Mouse (Mus musculus) retina, adult 2 months (tissue): ENCODE measurements at regions not wholly inside any gene's neighbourhood (a gene's known extent, or its start where the extent isn't known, plus 50 kb on each side); places are given as distances from the start of the nearest gene placed in this dataset.

ENCODE experiments used
- DNase-seq: peaks from one replicate; pipeline ENCODE4 v3.0.0-alpha.2; 2012; ENCODE audit warnings: low read depth, low spot score

DNA sequence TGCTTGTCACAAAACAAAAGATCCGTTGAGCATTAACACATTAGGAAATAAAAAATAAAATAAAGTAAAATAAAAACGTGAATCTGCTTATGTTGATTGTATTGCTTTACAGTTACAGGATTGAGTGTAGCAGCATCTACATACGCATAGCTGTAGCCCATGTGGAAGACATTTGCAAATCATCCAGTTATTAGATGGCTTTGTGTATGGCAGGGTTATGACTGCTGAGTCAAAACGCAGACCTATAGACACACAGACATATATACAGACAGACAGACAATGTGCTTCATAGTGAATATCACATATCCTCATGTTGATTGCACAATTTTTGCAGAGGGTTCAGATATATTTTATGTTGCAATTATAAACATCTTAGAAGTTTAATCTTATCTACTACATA, 64.5 kb downstream of the Gm11146 start:
- DNase-seq = no peak

DNA sequence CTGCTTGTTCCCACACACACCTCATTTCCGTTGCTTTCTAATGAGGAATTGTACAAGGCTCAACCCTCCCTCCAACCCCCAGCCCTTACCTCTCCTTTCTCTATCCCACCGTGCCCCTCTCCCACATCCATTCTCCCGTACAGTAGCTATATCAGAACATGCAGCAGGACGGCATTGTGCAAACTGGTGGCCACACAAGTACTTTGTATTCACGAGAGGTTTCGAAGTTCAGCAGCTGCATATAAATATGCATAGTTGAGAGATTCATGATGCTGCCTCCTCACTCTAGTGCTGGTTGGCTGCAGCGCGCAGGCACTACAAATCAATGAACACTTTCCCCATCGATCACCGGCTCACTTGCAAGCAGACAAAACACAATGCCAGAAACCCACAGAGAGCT, 65.1 kb downstream of the Gm11146 start:
- DNase-seq = no peak

DNA sequence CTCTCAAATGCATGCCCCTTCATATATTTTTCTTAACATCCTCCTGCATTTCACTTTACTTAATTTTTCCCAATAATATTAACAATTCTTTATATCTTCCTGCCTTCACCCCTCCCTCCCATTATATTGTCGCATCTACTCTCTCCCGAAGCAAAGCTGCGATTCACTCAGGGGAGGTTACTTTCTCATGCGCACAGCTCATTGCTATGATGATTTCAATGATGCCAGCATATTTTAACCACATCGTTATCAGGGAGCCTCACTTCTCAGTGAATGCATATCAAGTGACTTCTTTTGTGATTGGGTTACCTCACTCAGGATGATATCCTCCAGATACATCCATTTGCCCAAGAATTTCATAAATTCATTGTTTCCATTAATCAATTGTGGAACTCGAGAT, 65.6 kb downstream of the Gm11146 start:
- DNase-seq = no peak

DNA sequence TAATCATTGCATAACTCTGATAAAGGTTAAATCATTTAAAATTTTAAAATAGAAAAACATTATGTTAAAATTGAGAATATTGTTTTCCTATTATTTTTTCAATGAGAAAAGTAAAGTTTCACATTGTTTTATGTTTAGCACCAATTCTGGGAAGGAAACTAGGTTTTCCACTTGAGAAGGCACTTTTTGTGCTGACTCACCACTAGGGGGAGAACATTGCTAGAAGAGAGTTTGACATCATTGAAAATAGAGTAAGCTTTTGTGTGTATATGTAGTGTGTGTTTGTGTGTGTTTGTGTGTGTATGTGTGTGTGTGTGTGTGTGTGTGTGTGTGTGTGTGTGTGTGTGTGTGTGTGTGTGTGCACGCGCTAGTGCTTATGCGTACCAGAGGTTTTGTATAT, 66.9 kb downstream of the Gm11146 start:
- DNase-seq = peak; percentile 9

DNA sequence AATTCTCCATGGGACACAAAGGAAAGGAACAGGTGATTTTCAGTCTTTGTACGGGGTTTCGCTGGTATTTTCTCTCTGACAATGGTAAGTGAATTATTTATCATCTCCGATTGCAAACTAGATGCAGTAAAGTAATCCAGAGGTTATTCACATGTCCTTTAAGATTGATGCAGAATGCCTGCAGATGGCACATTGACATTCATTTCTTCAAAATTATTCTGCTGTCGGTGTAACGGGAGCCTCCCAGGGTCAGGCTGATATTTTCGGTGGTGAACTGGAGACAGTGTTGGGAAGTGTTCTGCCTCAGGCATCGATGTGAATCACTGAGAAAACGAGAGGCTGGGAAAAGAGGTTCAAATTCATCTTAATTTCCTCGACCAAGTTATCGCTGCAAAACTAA, 70.3 kb downstream of the Gm11146 start:
- no peak for DNase-seq

DNA sequence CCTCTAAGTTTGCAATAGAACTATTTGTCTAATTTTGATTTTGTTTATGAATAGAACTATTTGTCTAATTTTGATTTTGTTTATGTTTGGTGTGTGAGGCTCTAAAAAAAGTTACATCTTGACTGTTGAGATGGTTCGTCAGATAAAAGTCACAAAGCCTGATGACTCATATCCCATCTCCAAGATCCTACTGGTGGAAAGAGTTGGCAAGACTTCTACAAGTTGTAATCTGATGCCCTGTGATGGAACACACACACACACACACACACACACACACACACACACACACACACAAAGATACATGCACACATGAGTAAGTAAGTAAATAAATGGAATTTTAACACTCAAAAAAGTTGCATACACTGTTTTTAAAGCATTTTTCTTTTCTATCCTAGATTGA, 73.9 kb downstream of the Gm11146 start:
- DNase-seq = no peak

DNA sequence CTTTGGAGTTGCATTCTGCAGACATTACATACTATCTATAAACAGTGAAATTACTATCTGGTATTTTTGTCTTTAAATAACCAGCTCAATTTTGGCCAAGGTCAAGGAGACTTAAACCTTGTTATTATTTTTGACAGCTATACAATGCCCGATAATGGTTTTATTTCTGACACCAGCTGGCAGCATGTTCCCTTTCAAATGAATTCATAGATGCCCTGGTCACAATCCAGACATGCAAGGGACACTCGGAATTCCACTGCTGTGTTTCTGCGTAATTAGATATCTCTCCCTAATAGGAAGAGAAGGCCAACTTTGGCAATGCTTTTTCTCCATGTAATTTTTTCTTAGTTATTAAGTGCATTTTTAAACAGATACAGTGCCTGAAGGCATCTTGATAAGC, 87.3 kb downstream of the Gm11146 start:
- no peak for DNase-seq

DNA sequence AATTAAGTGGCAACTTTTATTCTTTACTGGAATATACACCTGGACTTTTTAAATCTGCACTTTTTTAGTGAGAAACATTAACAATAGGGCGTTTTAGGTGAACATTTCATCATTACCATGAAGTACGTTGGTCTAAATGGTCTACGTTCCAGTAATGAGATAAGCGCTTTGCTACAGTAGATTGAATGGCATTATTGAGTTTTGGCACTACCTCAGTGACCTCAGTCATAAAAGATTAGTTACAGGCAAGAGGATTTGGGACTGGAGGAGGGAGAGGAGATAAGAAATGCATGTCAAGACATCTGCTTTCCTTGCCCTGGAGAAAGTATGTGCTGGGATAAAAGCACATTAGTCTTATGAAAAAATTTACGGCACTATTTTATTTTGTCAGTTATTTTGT, 98.3 kb downstream of the Gm11146 start:
- no peak for DNase-seq

DNA sequence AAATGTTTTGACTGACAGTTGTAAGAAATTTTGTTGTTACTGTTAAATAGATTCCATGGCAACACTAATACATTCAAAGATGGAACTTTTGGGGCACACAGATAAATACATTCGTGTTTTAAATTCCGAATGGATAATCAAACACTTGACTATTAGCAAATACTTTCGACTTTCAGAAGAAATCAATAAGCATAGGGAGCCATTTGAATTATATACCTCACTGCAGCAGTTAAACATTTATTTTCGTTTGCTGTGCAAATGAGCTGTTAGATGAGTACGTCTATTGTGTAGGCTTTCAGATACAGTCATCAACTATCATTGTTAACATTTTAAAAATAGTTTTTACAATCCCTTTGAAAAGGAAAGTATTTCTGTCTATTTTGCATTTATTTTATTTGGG, 99.0 kb downstream of the Gm11146 start:
- DNase-seq = no peak

DNA sequence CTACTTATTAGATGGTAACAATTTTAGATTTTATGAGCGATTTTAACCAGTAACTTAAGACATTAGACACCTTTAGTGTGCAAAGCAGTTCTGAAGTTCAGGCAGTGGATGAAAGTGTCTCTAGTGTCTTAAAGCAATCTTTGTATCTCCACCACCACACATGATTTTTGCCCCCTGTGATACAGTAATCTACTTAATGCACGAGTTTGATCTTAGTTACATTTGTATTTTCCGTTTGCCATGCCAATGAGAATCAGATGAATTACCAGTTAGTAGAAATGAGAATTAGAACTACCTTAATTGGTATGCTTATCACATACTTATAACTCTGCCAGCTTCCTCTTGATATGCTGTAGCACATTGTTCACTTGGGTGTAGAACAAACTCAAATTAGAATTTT, 99.9 kb downstream of the Gm11146 start:
- no peak for DNase-seq

DNA sequence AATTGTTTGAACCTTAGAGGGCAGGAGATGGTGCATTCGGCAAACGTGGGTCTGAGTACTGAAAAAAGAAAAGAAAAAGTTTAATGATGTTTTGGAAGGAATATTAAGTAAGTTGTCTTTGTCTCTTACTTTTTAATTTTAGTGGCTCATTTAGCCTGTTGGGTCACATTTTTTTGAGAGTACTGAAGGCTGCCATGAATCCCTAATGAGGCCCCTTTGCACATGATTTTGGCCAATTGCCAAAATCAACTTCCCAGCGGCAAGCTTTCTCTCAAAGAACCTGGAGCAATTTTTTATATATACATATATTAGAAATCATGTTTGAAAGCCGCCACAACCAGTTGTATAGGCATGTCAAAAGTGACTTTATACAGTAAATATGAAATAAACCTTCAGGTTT, 100.9 kb downstream of the Gm11146 start:
- no peak for DNase-seq

DNA sequence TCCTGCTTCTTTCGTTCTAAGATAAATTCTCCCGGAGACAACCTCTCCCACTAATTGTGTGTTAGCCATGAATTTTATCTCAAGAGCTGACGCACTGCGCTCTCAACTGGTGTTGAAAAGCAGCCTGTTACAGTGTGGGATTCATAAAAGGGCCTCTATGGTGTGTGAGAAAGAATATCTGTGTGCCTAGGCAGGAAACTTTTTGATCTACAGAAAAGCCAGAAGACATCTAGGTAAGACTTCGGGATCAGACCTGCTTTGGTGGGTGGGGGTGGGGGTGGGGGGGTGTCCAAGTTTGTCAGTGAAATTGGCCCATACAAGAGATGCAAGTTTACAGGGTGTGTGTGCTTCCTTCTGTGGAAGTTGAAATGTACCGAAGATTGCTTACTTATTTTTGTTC, 101.5 kb downstream of the Gm11146 start:
- DNase-seq = no peak

DNA sequence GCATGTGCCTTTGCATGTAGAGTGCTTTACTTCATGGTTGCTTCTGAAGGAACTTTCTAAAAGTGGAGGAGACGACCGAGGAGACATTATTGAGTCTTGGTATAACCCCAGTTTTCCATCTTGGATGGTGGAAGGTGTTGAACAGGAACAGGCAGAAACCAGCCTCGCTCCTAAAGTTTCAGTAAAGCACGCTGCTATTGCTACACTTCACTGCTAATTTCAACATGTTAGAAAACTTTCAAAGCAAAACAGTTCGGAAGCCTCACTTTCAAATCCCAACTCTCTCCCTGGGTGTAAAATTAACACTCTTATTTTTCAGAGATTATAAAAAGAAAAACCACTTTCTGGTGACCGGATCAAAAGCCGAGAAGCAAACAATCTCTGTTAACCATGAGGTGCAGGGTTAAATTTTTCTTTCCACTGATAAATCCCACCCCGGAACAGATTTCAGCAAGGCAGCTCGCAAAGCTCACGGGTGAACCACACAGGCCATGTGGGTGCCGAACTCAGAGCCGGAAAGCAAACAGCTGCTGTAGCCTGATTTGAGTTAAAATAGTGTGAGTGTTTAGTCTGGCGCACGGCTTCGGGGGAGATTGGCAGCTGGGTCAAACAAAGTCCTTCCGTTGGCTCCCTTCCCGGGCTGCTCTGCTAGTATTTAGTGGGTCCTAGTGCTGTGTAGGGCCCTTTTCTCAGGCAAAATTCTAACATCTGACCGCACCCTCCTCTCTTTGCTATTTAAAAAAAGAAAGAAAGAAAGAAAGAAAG, 102.2 kb downstream of the Gm11146 start:
- no peak for DNase-seq

DNA sequence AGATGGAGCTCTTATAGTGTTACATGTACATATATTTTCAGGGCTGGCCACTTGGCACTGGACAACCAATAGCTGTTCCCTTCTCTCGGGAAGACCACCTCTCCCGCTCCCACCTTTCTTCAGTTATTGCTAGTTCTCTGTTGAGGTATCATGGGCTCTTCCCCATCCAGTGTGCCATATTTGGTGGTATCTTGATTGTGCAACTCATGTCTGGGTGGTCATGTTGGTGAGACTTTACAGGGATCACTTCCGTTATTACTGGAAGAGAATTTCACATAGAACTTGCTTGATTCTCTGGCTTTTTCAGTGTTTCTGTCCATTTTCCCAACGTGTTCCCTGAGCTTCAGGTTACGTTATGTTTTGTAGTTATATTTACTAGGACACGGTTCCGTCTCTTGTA, 106.6 kb downstream of the Gm11146 start:
- no peak for DNase-seq

DNA sequence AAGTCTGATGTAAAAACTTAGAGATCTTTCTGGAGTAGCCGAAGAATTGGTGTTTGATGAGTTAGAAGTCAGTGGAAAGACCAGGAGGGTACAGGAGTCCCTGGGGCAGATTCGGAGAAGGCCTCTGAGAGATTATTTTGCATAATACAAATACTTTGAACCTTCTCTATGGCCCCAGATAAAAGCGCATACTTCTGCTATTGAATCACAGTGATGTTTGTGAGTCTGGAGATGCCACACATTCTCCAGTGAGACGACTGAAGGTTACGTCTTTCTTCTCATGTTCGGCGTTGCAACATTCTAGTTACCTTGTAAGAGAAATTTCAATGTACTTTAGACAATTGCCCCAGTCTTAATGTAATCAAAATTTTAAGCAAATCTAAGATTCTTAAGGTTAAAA, 107.9 kb downstream of the Gm11146 start:
- no peak for DNase-seq

DNA sequence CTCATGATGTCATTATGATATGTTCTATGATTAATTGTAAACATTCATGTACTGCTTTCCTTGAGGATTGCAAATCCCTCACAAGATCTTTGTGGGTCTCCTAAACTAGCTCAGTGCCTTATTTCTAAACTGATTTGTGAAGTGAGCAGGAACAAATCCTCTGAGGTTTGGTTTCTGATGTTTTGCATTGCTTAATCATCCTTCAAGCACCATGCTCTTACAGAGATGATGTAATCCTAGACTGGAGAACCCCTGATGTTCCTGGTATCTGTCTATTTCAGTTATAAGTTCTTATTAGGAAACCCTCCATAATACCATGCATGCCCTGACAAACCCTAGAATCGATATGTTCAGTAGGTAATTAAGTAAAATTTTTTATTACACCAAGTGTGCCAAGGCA, 113.7 kb downstream of the Gm11146 start:
- no peak for DNase-seq

DNA sequence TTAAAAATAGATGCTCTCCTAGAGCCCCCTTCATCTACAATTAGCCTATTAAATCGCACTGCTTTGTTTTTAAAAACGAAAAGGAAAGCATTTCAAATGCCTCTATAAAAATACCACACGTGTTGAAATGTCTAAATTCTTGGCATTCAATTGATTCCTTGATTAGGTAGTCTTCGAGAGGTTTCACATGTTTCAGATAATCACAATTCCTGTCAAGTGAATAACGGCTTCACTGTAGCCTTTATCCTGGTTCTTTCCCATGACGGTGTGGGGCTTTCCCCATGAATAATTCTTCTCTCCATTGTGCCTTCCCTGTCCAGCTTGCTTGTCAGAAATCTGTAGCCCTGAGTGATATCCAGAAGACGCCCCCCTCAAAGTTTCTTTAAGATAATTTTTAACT, 122.1 kb downstream of the Gm11146 start:
- DNase-seq = no peak

DNA sequence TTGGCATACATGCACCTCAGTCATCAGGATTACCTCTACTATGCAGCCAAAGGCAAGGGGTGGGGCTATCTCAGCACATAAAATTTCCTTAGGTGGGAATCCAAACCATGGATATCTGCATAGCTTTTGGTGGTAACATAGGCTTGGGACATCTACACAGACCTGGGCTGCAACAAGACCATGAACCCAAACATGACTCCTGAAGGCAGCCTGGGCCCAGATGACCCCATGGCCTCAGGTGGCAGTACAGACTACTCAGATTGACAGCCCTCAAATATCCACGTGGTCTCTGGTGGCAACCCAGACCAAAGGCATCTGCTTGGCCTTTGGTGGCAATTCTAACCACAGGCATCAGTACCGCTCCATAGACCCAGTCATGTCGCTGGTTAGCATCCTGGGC, 130.0 kb downstream of the Gm11146 start:
- no peak for DNase-seq

DNA sequence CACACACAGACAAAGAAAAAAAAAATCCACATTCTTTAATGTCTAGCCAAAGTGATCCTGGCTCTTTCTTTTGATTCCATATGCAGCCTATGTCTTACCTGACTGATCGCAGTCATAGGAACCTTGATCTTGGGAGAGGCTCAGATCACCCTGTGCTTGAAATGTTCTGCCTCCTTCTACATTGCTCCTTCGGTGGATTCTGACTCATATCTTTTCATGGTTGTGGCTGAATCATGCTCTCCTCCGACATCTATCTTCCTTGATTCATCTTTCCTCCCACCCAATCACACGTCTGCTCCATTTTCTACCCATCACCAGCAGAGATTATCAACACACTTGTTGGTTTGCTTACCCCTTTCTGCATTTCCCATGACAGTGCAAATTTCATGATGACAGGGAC, 132.0 kb downstream of the Gm11146 start:
- DNase-seq = no peak

DNA sequence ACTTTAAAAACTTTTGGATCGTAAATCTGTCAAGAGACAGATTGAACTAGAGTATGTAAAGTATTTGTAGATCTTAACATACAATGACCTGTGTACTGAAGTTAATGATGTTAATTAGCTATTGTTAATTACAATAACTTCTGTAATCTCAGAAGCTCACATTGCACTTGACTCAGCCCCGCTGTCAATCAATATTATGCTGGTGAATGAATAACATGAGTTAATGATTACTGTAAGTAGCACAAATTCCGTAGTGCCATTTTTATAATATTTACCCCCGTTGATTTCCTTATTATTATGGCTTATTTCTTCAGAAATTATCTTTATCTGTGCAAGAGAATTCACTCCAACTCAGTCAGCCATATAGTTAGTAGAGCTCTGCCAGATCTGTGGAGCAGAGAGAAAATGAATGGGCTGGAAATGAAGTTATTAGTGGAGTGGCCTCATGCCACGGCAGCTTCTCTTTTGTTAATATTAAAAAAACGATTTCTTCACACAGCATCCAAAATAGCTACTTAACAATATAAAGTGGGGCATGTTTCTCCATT, 132.5 kb downstream of the Gm11146 start:
- no peak for DNase-seq

DNA sequence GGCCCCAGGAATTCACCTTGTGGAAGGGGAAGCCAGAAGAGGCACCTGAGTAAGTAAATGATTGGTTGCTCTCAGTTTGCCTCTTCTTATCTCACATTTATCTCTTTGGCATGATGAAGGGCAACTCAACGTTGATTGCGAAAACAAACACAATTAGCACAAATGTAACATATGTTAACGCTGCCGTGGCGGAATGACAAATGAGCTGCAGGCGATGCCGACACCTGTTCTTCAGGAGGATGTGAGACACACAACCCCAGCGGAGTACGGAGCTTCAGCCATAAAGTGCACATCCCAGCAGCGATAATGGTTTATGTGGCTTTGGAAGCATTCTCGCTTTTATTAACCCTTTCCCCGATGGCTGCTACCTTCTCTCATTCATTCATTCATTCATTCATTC, 134.7 kb downstream of the Gm11146 start:
- DNase-seq = no peak

DNA sequence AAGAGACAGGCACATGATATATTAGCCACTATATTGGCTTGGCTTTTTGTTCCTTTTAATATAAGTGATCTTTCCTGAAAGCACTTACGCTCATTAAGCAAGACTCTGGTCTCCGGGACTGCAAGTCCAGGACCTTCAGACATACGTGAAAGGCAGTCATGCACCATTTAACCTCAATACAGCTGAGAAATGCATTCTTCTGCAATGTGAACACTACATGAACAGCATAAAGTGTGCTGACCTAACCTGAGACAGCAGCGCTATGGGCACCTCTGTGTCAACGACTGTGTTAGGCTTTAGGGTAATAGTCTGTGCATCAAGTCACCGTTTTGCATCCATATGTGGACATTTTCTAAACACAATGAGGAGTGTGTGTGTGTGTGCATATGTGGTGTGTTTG, 137.3 kb downstream of the Gm11146 start:
- no peak for DNase-seq

DNA sequence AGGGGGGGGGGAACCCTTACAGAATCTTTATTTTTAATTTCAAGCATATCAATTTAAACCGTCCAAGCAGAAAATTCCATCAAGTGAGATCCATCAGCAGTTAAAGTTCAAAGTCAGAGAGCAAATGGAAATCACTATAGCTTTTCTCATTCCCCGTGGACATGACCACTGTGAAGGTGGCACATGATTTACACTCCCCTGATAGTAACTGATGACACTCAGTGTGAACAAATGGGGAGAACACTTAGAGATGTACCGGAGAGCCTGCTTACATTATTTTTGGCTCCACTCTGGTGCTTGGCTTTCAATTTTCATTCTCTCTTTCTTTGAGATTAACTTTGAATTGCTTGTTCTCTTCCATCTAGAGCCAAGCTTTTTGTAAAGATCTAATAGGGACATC, 140.0 kb downstream of the Gm11146 start:
- DNase-seq = no peak

DNA sequence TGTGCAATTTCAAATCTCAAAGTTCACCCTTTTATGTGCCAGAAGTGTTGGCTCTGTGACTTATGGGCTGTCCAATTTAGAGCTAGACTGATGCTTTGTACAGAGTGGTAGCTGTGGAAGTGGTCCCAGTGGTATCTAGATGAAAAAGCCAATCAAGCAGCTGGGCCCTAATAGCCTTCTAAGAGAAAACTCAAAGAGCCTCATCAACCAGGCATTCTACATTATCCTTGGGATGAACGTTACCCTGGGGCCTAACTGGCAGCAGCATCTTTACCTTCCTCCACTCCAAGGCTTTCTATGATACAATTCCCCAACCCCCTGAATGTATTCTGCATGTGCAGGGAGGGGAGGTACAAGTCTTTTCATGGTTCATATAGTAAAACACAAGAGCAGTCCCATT, 140.4 kb downstream of the Gm11146 start:
- no peak for DNase-seq
